Mouse (Mus musculus) cerebellum, adult (tissue): Measurements from ENCODE around the gene Wasl.

ENCODE experiments used
- ATAC-seq: cut with Nextera tagmentation; 2 replicates; pipeline ENCODE4 v1.9.2; 2017; ENCODE audit warnings: mild to moderate bottlenecking, moderate library complexity, mixed read lengths; ENCODE audit not compliant: insufficient number of reproducible peaks, low FRiP score, low TSS enrichment

The Wasl gene

DNA sequence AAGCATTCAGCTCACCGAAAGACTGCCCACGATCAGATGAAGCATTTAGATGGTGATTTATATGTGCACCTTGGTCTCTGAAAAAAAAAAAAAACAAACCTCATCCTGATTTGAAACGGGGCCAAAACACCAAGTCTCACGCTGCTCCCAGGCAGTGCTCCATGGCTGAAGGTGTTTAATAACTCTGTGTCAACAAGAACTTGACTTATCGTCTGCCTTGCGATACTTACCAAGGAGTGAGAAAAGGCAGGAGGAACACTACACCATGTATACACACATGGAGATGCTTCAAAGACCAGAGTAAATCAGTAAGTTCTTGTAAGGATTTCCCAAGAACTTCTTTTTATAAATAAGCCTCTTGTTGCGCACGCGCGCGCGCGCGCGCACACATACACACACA is 57.3 kb downstream of the Wasl start:
- peak; percentile 17; the same call in 1 of the 2 replicates for ATAC-seq

DNA sequence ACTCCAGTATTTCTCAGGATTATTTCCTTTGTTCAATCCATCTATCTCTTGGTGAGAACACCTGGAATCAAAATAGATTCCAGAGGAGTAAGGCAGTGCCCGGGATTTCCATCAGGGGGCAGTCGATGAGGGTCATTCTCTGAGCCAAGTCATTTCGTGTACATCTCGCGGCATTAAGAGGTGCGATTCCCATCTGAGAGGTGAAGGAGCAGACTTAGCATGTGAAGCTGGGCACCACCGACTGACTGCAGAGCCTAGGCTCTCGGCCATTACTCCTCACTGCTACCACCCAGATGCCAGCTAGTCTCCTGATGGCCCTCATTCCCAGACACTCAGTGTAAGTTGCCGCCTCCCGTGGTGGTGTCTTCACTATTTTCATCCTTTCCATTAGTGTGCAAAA is 58.3 kb downstream of the Wasl start:
- ATAC-seq, result peak; percentile 58

DNA sequence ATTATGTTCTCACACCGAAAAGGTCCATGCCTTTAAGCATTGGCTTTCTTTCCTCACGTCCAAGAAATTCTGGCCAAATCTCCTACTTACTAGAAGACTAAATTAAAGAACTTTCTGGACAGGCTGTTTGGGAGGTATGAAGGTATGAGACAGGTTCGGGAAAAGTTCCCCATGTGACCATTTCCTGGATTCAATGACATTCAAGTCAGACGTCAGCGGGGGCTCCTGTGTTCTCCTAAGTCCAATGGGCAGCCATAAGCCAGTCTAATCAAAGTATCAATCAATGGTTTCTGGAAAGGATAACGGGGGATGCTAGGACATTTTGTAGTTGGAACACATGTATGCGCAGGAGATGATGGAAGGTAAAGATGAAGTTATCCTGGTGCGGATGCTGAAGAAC is 59.2 kb downstream of the Wasl start:
- no peak for ATAC-seq

GRCm38 (mm10) chr6:24604289-24604688 is 60.5 kb downstream of the Wasl start:
- no peak for ATAC-seq

- no peak for ATAC-seq
Observed at GRCm38 (mm10) chr6:24602993-24603392, 61.8 kb downstream of the Wasl start.

DNA sequence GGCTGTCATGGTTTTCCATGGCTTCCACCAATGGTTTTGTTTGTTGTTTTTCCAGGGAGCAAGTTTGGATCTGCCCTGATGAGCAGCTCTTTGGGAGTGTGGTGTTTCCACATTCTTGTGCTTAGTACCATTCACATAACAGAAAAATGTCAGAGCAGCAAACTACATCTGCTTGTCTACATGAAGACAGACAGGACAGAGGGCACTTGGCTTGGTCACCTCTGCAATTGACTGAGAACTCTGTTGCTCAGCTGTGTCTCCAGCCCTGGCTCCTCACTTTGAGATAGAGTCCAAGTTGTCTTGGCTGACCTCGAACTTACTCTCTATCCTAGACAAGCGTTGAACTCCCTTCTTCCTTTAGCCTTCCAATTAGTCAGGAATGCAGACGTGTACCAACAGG is 62.5 kb downstream of the Wasl start:
- no peak for ATAC-seq

- ATAC-seq, result no peak
Observed at GRCm38 (mm10) chr6:24601668-24602067, 63.1 kb downstream of the Wasl start.

DNA sequence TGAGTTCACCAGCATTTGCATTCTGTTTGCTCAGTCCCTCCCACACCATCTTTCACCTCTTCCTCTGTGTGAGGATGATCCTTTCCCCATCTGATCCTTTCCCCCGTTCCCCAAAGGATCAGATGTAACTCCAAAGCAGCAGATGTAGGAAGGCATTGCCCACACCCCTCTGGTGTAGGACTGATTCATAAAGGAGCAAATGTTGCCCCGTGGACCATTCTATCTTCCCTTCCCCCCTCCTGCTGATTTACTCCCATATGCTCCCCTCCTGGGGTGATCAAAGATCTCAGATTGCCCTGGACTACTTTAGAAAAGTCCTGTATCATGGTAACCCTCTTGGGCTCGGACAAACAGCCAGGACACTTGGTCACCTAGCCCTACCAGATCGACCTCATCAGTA is 64.1 kb downstream of the Wasl start:
- no peak for ATAC-seq

DNA sequence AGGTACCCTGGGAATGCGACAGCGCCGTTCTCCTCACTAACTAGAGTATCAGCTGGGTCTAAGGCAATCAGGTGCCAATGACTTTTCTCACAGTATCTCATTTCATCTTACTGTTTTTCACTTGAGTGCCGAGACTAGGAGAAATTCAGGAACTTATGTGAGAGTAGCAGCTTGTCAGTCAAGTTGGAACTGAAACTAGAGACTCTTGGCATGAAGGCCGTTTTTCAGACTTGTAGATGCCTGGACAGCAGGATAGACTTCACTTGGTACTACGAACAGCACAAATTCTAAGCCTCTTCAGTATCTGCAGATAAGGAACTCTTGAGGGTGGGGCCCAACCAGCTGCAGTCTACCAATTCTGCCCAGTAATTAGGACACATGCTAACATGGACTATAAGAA is 64.7 kb downstream of the Wasl start:
- ATAC-seq, result no peak

DNA sequence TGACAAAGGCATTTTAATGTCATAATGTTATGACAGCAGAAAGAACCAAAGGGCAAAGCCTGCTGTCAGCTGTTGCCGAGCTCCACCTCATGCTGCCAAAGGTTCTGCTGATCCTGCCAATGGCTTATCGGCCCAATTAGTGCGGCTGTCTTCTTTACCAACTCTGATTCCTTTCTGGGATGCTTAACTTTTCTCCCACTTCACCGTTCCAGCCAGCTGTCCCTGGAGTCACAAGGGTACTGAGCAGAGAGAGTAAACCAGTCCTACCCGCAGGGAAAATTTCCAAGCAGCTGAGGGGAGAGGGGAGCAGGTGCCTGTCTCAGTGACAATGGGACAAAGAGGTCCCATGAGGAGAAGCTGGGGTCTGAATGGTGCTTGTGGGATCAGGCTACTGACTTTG is 65.2 kb downstream of the Wasl start:
- ATAC-seq, result no peak

DNA sequence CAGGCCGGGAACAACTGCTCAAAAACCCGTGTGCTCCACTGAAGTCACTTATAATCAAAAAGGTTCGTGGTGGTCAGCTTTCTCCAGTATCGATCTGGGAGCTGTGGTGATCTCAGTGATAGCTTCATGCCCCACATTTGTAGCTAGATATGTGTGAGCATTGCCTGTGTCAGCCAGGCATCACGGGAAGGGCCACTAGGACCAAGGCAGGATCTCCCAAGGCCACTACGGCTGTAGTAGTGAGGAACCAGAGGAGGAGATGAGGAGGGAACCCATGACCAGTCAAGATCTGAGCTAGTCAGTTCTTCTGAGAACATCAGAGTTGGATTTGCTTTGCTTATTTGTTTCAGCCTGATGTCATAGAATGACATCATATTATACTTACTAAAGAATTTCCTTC is 65.6 kb downstream of the Wasl start:
- no peak for ATAC-seq

GRCm38 (mm10) chr6:24597500-24597899 is 67.3 kb downstream of the Wasl start, which contains the start of gene Lmod2:
TSS of gene Lmod2 (plus strand) at chr6:24597762.
- no peak for ATAC-seq

GRCm38 (mm10) chr6:24591525-24592218 is 73.1 kb downstream of the Wasl start:
- no peak for ATAC-seq

- ATAC-seq, result no peak
Observed at GRCm38 (mm10) chr6:24590282-24590681, 74.5 kb downstream of the Wasl start.

DNA sequence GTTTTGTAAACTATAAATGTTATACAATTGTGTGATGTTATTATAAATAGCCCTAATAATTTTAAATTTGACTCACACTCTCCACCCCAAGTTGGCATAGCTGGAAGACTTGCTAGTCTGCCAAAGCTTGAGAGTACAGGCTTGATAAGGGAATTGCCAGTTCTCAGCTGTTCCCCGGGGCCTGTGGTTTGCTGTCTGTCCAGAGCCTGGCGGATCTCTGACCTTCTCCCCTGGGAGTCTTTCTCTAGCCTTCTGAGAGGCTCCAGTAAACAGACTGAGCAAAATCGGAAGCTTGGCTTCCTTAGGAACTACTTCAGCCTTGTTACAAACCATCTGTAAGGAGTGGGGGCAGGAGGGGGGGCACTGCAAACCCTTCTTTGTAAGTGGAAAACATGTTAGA is 77.9 kb downstream of the Wasl start:
- ATAC-seq, result peak; percentile 75

DNA sequence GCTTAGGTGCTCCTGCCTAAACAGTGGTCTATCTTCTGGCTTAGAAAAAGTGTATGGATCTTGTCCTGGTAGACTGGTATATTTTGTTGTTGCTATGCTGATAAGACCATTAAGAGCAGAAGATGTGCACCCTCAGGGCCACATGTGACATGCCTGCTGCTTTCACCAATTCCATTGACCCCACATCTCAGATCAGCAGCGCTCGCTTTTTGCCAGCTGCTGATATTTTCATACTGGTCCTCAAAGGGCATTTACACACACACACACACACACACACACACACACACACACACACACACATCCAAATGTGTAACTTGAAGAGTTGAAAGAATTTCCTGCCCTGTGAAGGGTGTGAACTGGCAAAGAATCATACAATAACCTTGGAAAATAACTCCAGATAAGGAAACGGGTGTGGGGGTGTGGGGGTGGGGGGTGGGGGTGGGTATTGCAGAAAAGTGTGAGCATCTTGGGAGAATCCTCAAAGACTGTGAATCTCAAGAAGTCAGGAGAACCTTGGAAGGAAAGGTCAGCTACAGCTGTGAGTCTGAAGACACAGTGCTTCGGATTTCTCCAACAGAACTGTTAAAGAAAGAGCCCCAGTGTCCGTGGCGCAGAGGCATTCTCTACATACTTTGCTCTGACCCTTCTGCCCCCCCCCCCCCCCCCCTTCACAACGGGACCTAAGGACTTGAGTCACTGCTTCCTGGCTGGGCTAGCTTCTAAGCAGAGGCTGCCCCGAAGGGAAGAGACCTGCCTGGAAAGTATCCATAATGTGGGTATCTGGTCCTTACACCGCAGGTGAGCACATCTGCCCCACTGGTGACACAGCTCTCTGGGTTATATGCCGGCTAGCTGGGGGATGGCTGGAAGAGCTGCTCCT is 79.1 kb downstream of the Wasl start:
- no peak for ATAC-seq

GRCm38 (mm10) chr6:24583456-24583855 is 81.4 kb downstream of the Wasl start:
- no peak for ATAC-seq

DNA sequence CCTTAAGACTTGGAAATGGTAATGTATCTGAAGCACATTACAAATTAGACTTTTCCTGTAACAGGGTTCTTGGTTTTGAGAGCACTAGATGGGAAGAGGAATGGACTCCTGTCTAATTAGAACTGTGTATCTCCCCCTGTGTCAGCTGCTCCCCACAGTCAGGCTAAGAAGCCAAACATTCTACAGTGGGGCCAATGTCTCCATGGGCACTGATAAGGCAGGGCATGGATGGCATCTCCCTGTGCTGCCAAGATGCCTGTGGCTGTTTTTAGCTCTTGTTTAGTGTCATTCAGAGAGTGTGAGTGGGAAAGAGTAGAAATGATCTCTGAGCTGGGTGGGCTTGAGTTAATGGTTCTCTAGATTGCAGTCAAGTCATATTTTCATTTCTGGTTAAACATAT is 91.5 kb downstream of the Wasl start:
- ATAC-seq, result no peak

- ATAC-seq, result no peak
Observed at GRCm38 (mm10) chr6:24572431-24572830, 92.4 kb downstream of the Wasl start.

GRCm38 (mm10) chr6:24571126-24571525 is 93.7 kb downstream of the Wasl start:
- no peak for ATAC-seq

DNA sequence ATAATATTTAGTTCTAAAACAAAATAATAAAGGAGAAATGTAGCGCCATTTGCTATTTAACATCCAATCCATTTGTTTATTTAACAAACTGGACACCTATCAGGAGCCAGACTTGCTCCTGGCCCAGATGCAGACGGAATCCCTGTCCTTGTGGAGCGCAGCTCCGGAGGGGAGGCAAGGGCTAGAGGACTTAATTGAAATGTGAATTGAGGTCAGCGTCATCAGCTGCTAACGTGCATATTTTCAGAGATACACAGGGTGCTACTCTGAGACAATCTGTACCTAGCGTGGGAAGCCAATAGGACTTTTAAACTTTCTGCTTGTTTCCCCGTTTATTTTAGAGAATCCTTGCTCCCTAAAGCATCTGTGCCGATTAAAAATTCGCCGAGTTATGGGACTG is 94.5 kb downstream of the Wasl start:
- ATAC-seq, result no peak

DNA sequence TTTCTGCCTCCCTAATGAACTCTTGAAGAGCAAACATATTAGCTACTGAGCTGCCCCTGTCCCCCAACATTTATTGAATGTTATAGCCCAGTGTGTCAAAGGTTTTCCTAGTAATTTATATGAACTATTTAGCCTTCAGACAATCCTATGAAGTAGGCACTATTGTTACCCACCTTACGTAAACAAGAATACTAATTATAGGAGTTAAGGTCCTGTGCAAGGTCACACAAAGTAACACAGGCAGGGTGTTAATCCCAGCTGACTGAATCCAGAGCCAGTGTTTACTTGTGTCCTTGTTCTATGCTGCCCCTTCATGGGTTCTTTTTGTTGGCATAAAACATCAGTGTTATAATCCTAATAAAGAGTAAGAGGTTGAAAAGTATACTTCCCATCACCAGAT is 95.1 kb downstream of the Wasl start:
- ATAC-seq, result no peak
